Mouse (Mus musculus) adrenal gland, postnatal 0 days (tissue): ENCODE measurements around the gene Fam20a. TPM values are rescaled to one million over a fixed set of nuclear protein-coding genes. Genes with fewer than 3 reads are reported as not detected.

Source experiments
- polyA plus RNA-seq: library from polyadenylated mRNA; unstranded; fragments of >200 nt; fragmentation: Nextera tagmentation; extraction: Ambion mirVana; gene quantifications from 2 replicates; pipeline ENCODE4 v1.2.1, GENCODE M21; 2015

Gene Fam20a
- 9.3 and 13.0 TPM in 2 replicates for polyA plus RNA-seq

DNA sequence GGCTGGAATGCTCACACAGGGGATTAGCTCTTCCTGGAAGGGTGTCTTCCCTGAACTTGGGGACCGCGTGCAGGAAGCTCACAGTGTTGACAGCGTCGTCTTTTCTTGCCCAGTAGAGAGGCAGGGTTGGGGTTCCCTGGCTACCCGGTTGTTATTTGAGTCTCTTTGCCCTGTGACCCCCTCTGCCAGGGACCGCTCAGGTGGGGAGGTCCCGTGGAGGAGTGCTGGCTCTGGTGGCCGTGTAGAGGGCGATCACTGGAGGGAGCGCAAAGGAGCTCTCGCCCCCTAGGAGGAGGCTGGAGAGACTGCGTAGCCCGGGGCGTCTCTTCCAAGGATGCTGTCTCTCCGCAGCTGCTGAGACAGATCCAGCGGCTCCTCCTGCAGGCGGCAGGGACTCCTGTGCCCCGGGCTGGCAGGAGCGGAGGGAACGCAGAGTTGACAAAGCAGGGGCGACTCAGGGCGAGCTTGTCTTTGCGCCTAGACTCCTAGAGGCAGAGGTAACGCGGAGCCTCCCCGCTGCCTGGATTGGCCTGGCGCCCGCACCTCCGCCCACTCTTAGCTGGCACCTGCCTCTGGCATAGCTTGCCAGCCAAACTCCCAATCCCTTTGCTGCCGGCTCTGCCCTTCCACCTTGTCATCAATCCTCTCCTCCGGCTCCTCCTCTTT, at the start of gene Fam20a:
TSS of gene Fam20a (minus strand) at position 499 of the 666 bp plus-strand sequence.

DNA sequence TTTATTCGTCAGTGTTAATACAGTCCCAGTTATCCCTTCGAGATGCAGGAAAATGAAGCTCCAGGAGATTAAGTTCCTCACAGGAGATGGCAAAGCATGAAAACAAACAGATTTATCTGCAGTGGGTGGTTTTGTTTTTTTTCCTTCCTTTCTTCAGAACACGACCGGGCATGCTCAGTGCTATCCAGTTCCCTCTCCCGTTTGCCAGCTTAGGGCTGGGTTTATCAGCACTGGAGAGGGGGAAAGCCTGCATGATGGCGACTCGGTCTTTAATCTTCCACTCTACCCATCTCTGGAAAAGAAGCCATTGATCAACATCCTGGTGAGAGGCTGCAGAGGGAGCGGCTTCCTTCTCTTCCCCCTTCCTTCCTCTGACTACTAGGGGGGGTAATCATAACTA, 72.9 kb downstream of the Fam20a start, which contains the start of gene Prkar1a:
TSS of gene Prkar1a (plus strand) at position 200 of the 400 bp plus-strand sequence.

Other genes with a start within 250 kb of the Fam20a start
- gene Arsg, start 248.9 kb downstream of the Fam20a start, polyA plus RNA-seq: 5.3 and 10.5 TPM in 2 replicates
- gene Slc16a6, start 248.7 kb downstream of the Fam20a start, polyA plus RNA-seq: 4.2 TPM in 2 replicates
- gene Wipi1, start 110.3 kb downstream of the Fam20a start, polyA plus RNA-seq: 33.7 and 46.3 TPM in 2 replicates
- gene Prkar1a, start 72.9 kb downstream of the Fam20a start, polyA plus RNA-seq: 281 and 411 TPM in 2 replicates
- gene 1700012B07Rik, start 105.8 kb upstream of the Fam20a start, polyA plus RNA-seq: 0.19 TPM in 1 of 2 replicates, not detected in the other